Comparison of ENCODE assay signal across 15 mouse cellular contexts in the genomic region with DNA sequence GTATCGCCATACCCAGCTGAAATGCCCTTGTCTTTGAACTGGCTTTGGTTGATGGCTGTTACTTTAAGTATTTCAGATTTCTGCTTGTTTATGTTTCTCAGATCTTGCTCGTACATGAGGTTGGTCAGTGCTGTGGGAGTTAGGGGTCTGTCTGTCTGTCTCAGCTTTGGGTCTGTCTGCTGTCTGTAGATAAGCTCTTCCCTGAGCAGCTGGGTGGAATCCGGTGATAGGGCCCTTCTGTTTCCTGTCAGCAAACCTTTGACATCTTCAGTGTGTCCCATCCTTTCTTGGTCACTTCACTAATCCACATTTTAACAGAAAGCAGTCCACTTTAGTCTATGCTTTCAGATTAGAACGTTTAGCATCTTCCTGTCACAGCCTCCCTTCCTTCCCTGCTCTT. TPM values are rescaled to one million over a fixed set of nuclear protein-coding genes. Genes with fewer than 3 reads are reported as not detected.
"Had no signal": no experiment of that assay in that cellular context is flagged by ENCODE, and none has a peak within 500 bp of the region (broad histone marks: within the 10 kb centered on the region; RNA-seq: fewer than 3 reads in every experiment).

No protein-coding gene starts in this region.

- H3K4me3 ChIP-seq: limb, embryonic 12.5 days; limb, embryonic 15.5 days; liver, embryonic 12.5 days had no signal

- H3K9ac ChIP-seq: limb, embryonic 12.5 days; limb, embryonic 15.5 days; liver, embryonic 12.5 days had no signal

- DNase-seq: kidney, postnatal 14 days; kidney, postnatal 4 days; left cerebral cortex, postnatal 4 days; lung, adult 2 months; lung, postnatal 14 days; lung, postnatal 4 days; midbrain, embryonic 14.5 days; thymus, adult 18-20 months; thymus, postnatal 36 days had no signal

- H3K27ac ChIP-seq: limb, embryonic 12.5 days; limb, embryonic 15.5 days; liver, embryonic 12.5 days had no signal

- H3K4me2 ChIP-seq: limb, embryonic 12.5 days; limb, embryonic 15.5 days; liver, embryonic 12.5 days; midbrain, embryonic 11.5 days had no signal

- H3K27me3 ChIP-seq: limb, embryonic 12.5 days; limb, embryonic 15.5 days; liver, embryonic 12.5 days had no signal

- H3K9me3 ChIP-seq: limb, embryonic 12.5 days; limb, embryonic 15.5 days; liver, embryonic 12.5 days had no signal

- H3K36me3 ChIP-seq: limb, embryonic 12.5 days; limb, embryonic 15.5 days; liver, embryonic 12.5 days had no signal

RNA-seq across cellular contexts. Expression of a gene that starts 14.3 kb away (rescaled TPM):
- total RNA-seq: megakaryocyte progenitor cell, adult 5-6 weeks; megakaryocyte-erythroid progenitor cell, adult 5-6 weeks had no signal
